Mouse (Mus musculus) naive thymus-derived CD4-positive, alpha-beta T cell, adult 2 months (primary cell): Measurements from ENCODE around the gene Lcn8.
"Not testable (repeated sequence)": the region's sequence is repeated elsewhere in the genome, so short reads cannot be mapped to it uniquely, and the experiment has no call there.

ENCODE experiments used
- DNase-seq: peaks from one replicate; pipeline ENCODE4 v3.0.0-alpha.2; 2011; ENCODE audit warnings: low read depth

Lcn8 gene

GRCm38 (mm10) chr2:25666516-25666915 is 13.6 kb downstream of the Lcn8 start:
- DNase-seq: no peak

GRCm38 (mm10) chr2:25676486-25676885 is 23.6 kb downstream of the Lcn8 start, which contains the start of gene Lcn6:
Lcn6 (plus strand) TSS chr2:25676786.
- DNase-seq: no peak

DNA sequence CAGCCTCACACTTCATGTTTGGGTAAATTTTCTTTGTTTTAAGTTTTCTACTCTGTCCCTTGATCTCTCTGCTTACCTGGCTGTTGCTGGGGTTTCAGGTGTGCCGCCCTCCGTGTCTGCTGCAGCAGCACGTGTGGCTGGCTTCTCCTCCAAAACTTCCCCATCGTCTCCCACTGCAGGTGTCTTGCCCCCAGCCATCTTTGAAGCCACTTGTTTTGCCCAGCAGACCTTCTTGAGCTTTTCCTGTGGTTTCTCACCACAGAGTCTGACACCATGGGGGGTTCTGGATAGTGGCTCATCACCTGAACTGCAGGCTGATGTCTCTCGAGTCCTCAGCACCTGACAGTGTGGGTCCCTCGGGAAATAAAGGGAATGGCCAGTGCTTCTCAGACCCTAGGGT is 26.6 kb downstream of the Lcn8 start:
- DNase-seq: no peak

- no peak for DNase-seq
Measured at GRCm38 (mm10) chr2:25682426-25682825, 29.5 kb downstream of the Lcn8 start, which contains the start of gene Lcn10. Lcn10 (plus strand) TSS chr2:25682726.

- DNase-seq: no peak
Measured at GRCm38 (mm10) chr2:25686941-25687340, 34.0 kb downstream of the Lcn8 start.

GRCm38 (mm10) chr2:25694605-25695004 is 41.7 kb downstream of the Lcn8 start:
- peak; percentile 71 for DNase-seq

DNA sequence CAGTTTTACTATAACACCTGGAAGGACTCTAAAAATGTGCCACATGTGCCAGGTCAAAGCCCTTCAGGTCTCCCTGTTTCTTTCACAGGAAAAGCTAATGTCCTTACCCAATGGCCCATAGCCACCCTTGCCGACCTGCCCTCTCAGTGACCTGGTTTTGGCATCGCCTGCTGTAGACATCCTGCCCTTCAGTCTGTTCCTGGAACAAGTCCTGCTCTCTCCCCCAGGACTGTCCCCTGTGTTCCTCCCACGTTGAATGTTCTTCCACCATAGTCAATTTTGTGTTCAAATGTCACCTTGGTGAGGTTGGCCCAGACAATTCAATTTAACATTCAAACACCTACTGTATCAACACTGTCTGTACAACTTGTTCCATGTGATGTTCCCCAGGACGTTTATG is 44.0 kb downstream of the Lcn8 start:
- no peak for DNase-seq

DNA sequence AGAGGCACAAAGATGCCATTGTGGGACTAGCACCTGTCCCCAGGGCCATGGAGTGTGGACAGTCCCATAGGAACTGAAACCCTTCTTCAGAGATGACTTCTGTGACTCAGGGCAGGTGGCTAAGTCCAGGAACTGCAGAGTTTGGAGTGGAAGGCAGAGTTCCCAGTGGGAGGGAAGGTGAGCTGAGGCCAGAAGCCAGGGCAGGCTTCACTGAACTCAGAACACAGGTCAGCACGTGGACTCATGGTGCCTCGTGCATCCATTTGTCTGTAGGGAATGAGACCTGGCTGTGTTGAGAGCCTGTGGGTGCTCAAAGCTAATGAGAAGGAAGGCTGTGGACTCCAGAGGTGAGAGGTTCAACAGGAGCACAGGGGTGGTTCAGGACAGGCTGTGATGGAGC is 45.8 kb downstream of the Lcn8 start:
- no peak for DNase-seq

DNA sequence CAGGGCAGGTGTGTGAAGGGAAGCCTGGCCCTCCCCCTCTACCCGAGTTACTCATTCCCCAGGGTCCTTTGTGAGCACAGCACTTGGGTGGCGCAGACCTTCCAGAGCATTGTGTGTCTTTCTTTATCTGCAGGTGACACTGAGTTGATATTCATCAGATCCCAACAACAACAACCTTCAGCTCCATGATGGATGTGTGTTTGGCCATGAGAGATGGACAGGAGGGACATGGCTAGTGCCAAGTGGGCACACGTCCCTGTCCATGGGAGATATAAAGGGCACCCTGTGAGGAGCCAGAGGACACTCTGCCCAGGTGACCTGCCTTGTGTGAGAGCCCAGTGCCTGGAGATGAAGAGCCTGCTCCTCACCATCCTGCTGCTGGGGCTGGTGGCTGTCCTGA is 46.8 kb downstream of the Lcn8 start, which contains the start of gene Obp2a:
TSS of gene Obp2a (plus strand) at position 301 of the 400 bp plus-strand sequence.
- not testable (repeated sequence) for DNase-seq

DNA sequence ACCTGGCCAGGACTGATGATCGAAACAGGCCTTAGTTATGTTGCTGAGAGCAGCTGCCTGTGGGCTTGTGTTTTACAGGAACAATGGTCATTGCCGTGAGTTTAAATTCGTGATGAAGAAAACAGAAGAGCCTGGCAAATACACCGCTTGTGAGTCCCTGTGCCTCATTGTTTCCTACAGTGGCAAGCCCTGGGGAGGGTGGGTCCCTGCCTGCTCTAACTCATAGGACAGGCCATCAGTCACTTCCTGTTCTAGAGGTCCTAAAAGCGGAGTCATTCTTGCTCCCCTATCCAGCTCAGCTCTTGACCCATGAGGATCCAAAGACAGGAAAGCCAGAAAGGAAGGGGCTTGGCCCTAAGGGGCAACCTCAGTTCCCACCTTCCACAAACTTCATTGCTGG is 48.1 kb downstream of the Lcn8 start:
- no peak for DNase-seq

DNA sequence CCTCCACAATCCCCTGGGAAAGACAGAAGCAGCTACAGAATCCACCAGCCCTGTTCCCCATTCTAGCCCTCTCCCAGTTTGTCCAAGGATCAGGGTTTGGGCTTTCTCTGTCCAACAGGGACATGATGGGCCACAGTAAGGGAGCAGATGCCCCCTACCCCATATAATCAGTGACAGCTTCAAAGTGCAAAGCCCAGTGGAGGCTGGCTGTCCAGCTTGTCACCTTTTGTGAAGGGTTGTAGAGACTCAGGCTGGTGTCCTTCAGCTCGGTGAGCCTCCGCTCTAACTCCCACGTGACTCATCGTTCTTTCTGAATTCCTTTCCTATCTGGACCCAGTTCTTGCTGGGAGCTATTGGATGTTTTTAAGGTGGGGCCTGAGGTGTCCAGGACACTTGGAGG is 50.8 kb downstream of the Lcn8 start:
- no peak for DNase-seq
